Mouse (Mus musculus): ENCODE data around the gene Cdadc1.

DNA sequence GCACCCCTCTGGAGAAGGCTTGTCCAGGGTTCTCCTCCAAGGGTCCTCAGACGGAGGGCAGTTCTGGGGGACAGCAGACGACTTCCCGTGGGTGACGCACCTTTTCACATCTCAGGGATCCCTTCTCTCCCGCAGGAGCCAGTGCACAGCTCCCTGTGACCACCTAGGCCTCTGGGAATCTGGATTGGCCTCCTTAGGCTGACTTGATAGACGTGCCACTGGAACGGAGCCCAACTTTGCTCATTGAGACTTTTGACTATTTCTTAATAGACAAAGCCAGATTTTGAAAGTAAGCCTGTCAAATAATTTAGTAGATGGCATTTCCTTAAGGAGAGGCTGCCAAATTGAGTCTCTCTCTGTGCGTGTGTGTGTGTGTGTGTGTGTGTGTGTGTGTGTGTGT is 29.0 kb upstream of the Cdadc1 start:
- TF ChIP-seq CTCF (IDR thresholded peaks at IDR 0.05; ENCODE audit: control insufficient read depth, insufficient read depth, insufficient replicate concordance, low read depth, low read length), result no peak
- no peak for TF ChIP-seq POLR2A (IDR thresholded peaks at IDR 0.05; ENCODE audit: control insufficient read depth, low read depth, low read length)
